Mouse (Mus musculus) embryonic fibroblast, embryonic 13.5 days (primary cell): ENCODE measurements around the gene Hspa2. TPM values are rescaled to one million over a fixed set of nuclear protein-coding genes. Genes with fewer than 3 reads are reported as not detected.

Experiments
- H3K27ac ChIP-seq: 2 replicates; pipeline ENCODE4 v1.5.1; 2012; ENCODE audit warnings: low read length, control low read depth, inconsistent platforms; ENCODE audit not compliant: insufficient read depth
- H3K4me1 ChIP-seq: 2 replicates; pipeline ENCODE4 v1.6.1; 2011; ENCODE audit warnings: low read length; ENCODE audit not compliant: control insufficient read depth, insufficient read depth
- H3K4me3 ChIP-seq: 2 replicates; pipeline ENCODE4 v1.5.1; 2011; ENCODE audit warnings: mild to moderate bottlenecking, control low read depth, low read length; ENCODE audit not compliant: insufficient read depth
- CTCF ChIP-seq: IDR thresholded peaks from 2 replicates; pipeline ENCODE4 v1.5.1; 2011; ENCODE audit warnings: mild to moderate bottlenecking, control low read depth, low read length, moderate library complexity, borderline replicate concordance; ENCODE audit not compliant: insufficient read depth
- POLR2A ChIP-seq: IDR thresholded peaks from 2 replicates; pipeline ENCODE4 v1.6.1; 2011; ENCODE audit warnings: low read depth, mild to moderate bottlenecking, control low read depth, low read length, moderate library complexity
- polyA plus RNA-seq: library from polyadenylated mRNA; stranded (reverse); fragments of >200 nt; gene quantifications from 2 replicates; pipeline ENCODE4 v1.2.4, GENCODE M21; 2011; ENCODE audit warnings: low read depth; ENCODE audit not compliant: missing spikeins, insufficient read length

The Hspa2 gene
- polyA plus RNA-seq, 1 experiment = 8.6 TPM

- no peak for TF ChIP-seq CTCF
- peak; percentile 65 for TF ChIP-seq POLR2A
- peaks cover 19% of the 10 kb centered on the region for H3K4me1 ChIP-seq
Observed at GRCm38 (mm10) chr12:76369206-76369977, 34.6 kb upstream of the Hspa2 start, which contains the start of gene Zbtb25. Gene Zbtb25 (minus strand): TSS chr12:76369602.

GRCm38 (mm10) chr12:76369978-76370830, 33.8 kb upstream of the Hspa2 start, which contains the start of gene Zbtb1:
Gene Zbtb1 (plus strand): TSS chr12:76370266.
- peak within 1 kb of the TSS; percentile 75 for H3K4me3 ChIP-seq
- H3K27ac ChIP-seq = peak within 1 kb of the TSS; percentile 99
- H3K4me1 ChIP-seq = peaks cover 19% of the 10 kb centered on the region
- TF ChIP-seq CTCF (no peak), POLR2A (peak; percentile 70)

More at GRCm38 (mm10) chr12:76369206-76369977, 34.6 kb upstream of the Hspa2 start, which contains the start of gene Zbtb25:
- peak within 1 kb of the TSS; percentile 75 for H3K4me3 ChIP-seq
- H3K27ac ChIP-seq = peak within 1 kb of the TSS; percentile 99

GRCm38 (mm10) chr12:76370831-76371571, 33.0 kb upstream of the Hspa2 start:
- Histone ChIP-seq H3K4me3 (peak overlapping the region; percentile 75), H3K4me1 (peaks cover 19% of the 10 kb centered on the region), H3K27ac (peak overlapping the region; percentile 99)
- no peak for TF ChIP-seq CTCF
- peak; percentile 68 for TF ChIP-seq POLR2A

- Histone ChIP-seq H3K4me1 (peaks cover 17% of the 10 kb centered on the region), H3K4me3 (peak overlapping the region; percentile 75), H3K27ac (peak overlapping the region; percentile 74; the same call in 1 of the 2 replicates)
- TF ChIP-seq CTCF (no peak), POLR2A (no peak)
Observed at GRCm38 (mm10) chr12:76372046-76372445, 31.9 kb upstream of the Hspa2 start.

- no peak for TF ChIP-seq POLR2A
- no peak for TF ChIP-seq CTCF
- H3K4me3 ChIP-seq = peak overlapping the region; percentile 75
Observed at GRCm38 (mm10) chr12:76372881-76373818, 30.8 kb upstream of the Hspa2 start.

GRCm38 (mm10) chr12:76373991-76374390, 30.0 kb upstream of the Hspa2 start:
- Histone ChIP-seq H3K27ac (no peak overlapping the region), H3K4me3 (no peak overlapping the region)
- TF ChIP-seq POLR2A (no peak), CTCF (no peak)

More at GRCm38 (mm10) chr12:76372881-76373818, 30.8 kb upstream of the Hspa2 start:
- H3K27ac ChIP-seq = no peak overlapping the region
- peaks cover 9% of the 10 kb centered on the region for H3K4me1 ChIP-seq

GRCm38 (mm10) chr12:76374911-76375310, 29.1 kb upstream of the Hspa2 start:
- Histone ChIP-seq H3K4me1 (peaks cover 6% of the 10 kb centered on the region), H3K27ac (no peak overlapping the region), H3K4me3 (no peak overlapping the region)
- TF ChIP-seq CTCF = no peak
- no peak for TF ChIP-seq POLR2A

More at GRCm38 (mm10) chr12:76373991-76374390, 30.0 kb upstream of the Hspa2 start:
- H3K4me1 ChIP-seq = peaks cover 6% of the 10 kb centered on the region

- Histone ChIP-seq H3K4me1 (peaks cover 6% of the 10 kb centered on the region), H3K27ac (no peak overlapping the region), H3K4me3 (no peak overlapping the region)
- no peak for TF ChIP-seq CTCF
- no peak for TF ChIP-seq POLR2A
Observed at GRCm38 (mm10) chr12:76375506-76375905, 28.5 kb upstream of the Hspa2 start.
